Mouse (Mus musculus): ENCODE data around the gene Clgn. TPM values are rescaled to one million over a fixed set of nuclear protein-coding genes. Genes with fewer than 3 reads are reported as not detected.
"Not testable (repeated sequence)": the region's sequence is repeated elsewhere in the genome, so short reads cannot be mapped to it uniquely, and the experiment has no call there.

The Clgn gene
- total RNA-seq, 2 experiments from 2014 or later, result 10.6 TPM

DNA sequence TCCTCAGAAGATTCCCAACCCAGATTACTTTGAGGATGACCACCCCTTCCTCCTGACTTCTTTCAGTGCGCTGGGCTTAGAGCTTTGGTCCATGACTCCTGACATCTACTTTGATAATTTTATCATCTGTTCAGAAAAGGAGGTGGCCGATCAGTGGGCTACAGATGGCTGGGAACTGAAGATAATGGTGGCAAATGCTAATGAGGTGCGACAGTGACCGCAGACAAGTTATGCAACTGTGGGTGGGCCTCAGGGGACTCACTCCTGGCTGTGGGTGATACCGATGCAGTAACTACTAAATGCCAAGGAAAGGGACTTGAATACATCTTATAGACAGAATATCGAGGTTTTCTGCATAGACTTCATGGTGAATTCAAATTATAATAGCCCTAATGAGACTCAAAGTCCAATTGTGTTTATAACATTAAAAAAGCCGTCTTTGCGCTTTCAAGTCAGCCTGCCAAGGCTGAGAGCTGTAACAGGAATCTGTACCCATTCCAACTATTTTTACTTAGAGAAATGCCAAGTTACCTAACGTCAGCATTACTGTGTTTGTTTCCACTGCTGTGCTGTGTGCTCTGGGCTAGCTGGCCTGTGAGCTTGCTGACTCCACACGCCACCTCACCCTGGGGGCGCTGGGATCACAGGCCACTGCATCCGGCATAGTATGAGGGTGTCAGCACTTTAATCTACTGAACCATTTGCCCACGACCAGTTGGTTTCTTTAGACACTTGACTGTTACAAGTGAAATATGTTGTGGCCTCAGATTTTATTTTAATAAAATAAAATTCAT is 33.6 kb downstream of the Clgn start:
- no peak for DNase-seq (ENCODE audit: low spot score in 2 of 2)

DNA sequence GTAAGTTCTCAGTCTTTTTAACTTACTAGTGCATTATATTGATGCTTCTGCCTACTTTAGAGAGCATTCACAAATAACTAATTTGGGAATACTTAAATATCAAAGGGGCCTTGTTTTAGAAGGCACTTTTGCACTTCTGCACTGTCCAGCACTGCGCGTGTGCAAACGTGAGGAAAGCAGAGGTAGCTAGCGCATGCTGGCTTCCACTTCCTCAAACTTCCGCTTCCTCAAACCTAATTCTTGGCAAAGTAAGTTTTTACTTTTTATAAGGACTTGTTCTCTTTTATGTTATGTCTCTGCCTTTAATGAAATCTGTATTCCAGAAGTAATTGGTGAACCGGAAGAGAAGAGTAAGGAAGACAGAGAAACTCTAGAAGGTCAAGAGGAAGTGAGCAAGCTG is 35.5 kb downstream of the Clgn start:
- no peak for DNase-seq (ENCODE audit: low spot score in 2 of 2)

DNA sequence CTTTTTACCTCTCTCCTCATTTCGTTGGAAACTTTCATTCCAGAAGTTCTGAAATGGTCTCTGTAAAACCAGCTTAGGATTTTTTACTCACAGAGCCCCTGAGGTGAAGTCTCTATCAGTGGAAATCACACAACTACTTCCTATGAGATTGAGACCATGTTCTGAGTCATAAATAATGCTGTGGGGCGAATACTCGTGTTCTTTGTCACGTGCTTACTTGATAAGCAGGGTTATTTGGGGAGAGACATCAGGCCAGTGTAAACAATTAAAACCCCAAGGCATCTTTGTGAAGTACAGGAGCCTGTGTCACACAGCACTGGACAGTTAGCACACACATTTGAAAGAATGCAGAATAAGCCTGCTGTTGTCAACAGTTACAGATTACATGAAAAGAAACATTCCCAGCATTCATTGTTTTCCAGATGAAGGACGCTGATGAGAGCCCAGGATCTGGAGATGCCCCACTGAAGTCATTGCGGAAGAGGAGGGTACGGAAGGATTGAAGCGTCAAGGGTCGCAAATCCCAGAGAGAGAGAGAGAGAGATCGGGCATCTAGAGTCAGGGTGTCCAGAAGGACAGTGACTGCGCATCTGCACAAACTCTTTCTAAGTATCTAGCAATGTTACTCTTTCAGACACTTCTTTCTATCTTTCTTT is 36.6 kb downstream of the Clgn start:
- no peak for DNase-seq (ENCODE audit: low spot score in 2 of 2)

DNA sequence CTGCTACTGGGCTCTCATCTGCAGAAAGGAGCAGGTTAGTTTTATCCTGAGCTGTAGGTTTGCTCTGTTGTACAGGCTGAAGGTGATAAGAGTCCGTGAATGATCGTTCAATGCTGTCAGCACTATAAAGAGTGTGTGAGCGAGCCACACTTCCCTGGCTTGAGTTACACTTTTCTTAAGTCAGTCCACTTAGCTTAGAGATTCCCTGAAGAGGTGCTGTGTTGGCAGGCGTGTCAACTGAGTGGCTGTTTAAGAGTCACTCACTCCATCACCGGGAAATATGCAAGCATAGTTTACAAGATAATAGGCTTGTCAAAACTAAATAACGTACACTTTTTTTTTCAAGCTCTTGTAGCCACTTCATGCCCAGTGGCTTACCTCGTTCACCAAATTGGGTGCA is 37.3 kb downstream of the Clgn start:
- DNase-seq (ENCODE audit: low spot score in 2 of 2), result no peak

DNA sequence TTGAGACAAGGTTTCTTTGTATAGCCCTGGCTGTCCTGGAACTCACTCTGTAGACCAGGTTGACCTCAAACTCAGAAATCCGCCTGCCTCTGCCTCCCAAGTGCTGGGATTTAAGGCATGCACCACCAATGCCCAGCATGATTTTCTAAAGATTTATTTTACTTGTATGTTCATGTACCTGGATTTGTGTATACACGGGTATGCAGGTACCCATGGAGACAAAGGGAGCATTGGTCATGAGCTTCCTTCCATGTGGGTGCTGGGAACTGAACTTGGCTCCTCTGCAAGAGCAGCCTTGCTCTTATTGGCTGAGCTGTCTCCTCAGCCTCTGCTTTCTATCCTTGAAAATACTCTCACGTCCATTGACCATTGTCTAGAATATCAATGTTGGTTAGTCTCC is 39.0 kb downstream of the Clgn start:
- not testable (repeated sequence) for DNase-seq (ENCODE audit: low spot score in 2 of 2)

DNA sequence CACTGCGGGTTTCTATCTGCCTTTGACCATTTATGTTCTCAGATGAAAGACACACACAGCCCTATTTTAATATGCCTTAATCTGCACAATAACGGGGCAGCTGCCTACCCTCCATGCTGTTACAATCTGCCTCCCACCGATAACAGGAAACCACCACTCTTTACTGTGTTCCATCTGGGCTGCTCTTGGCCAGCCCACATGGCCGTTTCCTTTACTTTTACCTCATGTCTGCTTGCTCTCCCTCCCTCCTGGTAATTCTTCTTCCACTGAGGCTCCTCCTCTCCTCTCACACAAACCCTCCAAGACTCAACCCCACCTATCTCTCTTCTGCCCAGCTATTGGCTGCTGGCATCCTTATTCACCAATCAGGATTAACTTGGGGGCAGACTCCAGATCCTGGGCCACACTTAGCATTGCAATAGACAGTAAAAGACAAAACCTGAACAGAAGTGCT is 39.4 kb downstream of the Clgn start:
- no peak for DNase-seq (ENCODE audit: low spot score in 2 of 2)

DNA sequence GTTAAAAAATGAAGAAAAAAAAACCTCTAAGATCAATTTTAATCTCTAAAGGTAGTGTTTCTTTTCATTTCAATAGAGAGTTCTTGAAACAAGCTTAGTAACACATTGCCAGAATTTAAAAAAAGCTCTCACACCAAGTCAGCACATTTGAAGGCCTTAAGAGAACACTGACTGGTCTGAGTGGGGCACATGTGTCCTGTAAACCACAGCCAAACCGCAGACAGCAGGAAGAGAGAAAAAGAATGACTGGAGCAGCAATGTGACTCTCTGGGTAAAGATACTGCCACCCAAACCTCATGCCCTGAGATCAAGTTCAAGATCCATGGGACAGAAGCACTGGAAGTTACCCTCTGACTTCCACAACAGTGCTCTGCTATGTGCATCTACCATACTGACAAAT is 47.4 kb downstream of the Clgn start:
- no peak for DNase-seq (ENCODE audit: low spot score in 2 of 2)

DNA sequence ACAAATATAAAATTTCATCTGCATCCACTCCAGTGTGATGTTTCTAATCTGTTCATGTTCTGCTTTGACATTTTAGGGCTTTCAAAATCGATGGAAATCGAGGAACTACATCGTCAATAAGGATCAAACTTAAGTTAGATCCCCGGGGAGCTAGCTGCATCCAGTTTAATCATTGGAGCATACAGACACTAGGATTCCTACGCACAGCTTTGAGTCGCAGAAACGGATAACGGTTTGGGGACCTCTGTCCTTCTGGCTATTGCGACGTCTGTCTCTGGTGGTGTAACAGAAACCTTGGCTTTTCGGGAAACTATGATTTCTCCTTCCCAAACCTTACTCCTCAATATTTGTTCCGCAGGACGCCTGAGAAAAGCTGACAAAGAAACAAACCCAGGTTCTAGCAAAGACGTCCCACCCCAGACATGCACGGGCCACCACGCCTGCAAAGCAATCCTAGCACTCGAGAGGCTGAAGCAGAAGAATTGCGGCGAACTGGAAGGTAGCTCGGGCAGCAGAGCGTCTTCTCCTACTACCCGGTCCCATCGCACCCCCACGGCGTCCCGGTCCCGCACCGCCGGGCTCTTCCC is 52.1 kb downstream of the Clgn start:
- DNase-seq (ENCODE audit: low spot score in 2 of 2), result no peak

DNA sequence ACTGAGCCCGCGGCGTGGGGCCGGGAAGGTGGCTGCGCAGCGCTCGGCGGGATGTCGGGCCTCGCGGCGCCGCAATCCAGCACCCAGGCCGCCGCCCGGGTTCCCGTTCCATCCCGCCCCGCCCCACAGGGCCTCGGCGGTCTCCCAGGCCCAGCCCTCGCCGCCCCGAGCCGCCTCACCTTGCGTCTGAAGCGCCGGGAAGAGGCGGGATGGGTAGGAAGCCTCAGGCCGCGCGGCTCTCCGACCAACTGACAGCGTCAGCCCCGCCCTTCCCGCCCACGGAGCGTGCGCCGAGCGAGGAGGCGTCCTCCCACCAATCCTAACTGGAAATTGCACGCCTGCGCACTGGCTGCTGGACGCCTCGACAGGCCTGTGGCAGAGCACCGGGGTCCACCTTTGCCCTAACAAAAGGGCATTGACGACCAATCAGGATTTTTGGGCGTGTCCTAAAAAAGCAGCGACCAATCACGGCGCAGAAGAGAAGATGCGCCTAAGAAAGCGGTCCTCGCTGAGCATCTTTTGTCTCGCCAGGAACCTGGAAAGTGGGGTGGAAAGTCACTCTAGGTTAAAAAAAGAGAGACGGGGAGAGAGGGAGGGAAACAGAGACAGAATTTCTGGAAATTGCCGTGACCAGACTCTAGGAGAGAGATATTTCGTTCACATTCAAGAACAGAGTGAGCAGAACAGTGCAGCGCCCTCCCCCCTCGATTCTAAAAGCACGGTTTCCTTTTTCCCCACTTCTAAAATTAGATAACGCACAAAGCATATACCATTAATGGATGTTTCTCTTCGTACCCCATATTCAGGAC is 52.8 kb downstream of the Clgn start:
- peak; percentile 96 to 97 for DNase-seq (ENCODE audit: low spot score in 2 of 2)

DNA sequence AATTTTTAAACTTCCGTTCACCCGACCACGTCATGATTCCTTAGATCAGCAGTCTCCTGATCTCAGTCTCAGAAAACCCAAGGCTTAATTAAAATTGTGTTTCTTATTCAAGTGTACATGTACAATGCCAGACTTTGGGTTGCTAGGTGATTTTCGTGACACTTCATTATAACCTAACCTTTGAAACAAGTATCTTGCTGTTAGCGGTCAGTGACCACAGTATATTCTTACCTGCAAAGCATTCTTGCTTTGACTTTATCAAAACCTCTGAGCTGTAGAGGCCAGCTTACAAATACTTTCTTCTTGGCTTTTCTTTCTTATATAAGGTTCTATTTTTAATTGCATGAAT is 53.4 kb downstream of the Clgn start:
- no peak for DNase-seq (ENCODE audit: low spot score in 2 of 2)

DNA sequence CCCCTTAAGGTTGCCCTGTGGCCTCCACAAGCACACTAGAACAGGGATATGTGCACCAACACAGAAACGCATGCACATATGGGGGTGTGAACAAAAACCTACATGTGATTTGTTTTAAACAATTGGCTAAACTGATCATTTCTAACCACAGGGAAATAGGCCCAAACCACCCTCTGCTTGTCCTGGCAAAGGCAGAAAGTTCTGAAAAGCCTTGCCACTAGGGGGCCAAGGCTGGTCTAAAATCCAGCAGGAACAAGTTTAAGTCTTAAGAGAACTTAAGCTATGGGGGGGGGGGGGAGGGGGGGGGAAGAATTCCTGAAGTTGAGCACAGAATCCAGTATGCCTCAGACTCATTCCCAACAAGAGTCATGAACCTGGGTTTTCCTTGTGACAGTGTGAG is 60.3 kb downstream of the Clgn start:
- DNase-seq (ENCODE audit: low spot score in 2 of 2), result no peak

DNA sequence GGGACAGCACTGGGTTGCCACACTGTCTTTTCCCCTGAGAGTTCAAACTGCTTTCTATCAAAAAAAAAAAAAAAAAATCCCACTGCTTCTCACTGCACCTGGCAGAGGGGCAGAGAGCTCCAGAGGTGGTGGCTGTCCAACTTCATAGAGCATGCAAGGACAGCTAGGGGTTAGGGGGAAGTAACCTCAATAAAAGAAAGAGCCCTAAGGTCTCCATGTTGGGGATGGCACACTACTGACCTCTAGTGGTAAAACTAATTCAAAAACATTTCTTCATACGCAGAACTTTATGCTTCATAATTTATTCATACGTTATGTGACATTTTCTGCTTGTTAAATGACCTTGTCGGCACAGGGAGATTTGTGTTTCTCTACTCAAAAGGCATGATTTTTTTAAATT is 61.4 kb downstream of the Clgn start:
- no peak for DNase-seq (ENCODE audit: low spot score in 2 of 2)

DNA sequence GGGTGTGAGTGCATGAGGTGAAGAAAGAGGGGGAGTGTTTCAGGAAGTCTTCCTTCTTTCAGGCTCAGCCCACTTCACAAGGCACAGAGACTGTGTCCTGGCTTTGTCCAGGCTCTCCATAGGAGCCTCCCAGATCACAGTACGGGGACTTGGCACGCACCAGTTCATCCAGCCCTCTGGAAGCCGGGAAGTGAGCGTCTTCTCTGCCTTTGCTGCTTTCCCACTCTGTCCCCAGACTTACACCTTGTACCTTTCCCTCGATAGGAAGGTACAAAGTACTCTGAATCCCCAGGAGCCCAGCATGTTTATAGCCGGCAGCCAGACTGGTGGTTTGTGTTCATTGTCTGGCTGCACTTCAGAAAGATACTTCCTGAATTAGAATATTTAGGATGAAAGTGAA is 67.5 kb downstream of the Clgn start:
- DNase-seq (ENCODE audit: low spot score in 2 of 2), result no peak

DNA sequence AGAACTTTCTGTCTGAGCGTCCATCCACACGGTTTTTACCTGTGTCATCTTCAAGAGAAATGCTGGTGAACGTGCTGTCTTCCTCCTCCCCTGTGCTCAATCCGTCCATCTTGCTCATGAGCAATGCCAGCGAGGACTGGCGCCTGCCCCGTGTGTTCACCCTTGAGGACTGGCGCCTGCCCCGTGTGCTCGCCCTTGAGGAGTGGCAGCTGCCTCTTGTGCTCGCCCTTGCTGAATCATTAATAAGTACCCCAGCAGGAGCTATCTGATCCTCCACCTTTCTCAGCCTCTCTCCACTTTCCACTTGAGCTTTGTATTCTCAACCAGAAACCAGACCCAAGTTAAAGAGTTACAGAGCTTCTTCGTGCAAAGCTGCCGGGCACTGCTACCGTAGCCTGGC is 68.6 kb downstream of the Clgn start, which contains the start of gene Scoc:
Gene Scoc, minus strand, starts transcription at position 170 of the 400 bp plus-strand sequence.
- no peak for DNase-seq (ENCODE audit: low spot score in 2 of 2)

DNA sequence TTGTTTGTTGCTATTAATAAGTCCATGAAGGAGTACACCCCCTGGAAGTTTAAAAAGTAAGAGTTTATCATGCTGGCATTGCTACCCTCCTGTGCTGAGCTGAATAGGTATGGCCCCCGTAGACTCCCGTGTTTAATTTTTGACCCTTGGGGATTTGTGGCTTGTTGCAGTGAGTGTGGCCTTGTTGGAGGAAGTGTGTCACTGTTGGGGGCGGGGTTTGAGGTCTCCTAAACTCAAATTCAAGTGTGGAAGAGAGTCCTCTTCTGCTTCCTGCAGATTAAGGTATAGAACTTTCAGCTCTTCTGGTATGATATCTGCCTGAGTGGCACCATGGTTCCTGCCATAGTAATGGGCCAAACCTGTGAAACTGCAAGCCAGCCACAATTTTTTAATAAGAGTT is 69.9 kb downstream of the Clgn start:
- DNase-seq (ENCODE audit: low spot score in 2 of 2), result no peak

Other genes with a start within 250 kb of the Clgn start
- gene Tbc1d9, start 224.5 kb upstream of the Clgn start, total RNA-seq (2021), result 100 to 1,000 TPM in 1 of 2 experiments, 10 to 100 TPM in 1; 95.9 to 103 TPM
- gene Gm10645, start 223.7 kb upstream of the Clgn start, total RNA-seq (2021), result 1 to 10 TPM; 1.4 to 1.7 TPM
- not detected for gene Ucp1, start 99.5 kb upstream of the Clgn start, total RNA-seq (2021)
- 10 to 100 TPM; 15.1 to 16.0 TPM for gene Elmod2, start 57.4 kb upstream of the Clgn start, total RNA-seq (2021)
- not detected for gene Mgat4d, start 41.4 kb upstream of the Clgn start, total RNA-seq (2021)
- 100 to 1,000 TPM; 263 to 293 TPM for gene Scoc, start 68.5 kb downstream of the Clgn start, total RNA-seq (2021)
- gene Olfr370, start 145.9 kb downstream of the Clgn start, total RNA-seq (2021), result not detected
- 100 to 1,000 TPM; 161 to 175 TPM for gene Ndufb7, start 176.8 kb downstream of the Clgn start, total RNA-seq (2021)
- 100 to 1,000 TPM; 532 to 604 TPM for gene Tecr, start 218.1 kb downstream of the Clgn start, total RNA-seq (2021)
- 10 to 100 TPM; 29.4 to 33.5 TPM for gene Dnajb1, start 218.3 kb downstream of the Clgn start, total RNA-seq (2021)

Measured in layer of hippocampus, postnatal 10 days (tissue).